Mouse (Mus musculus): Measurements from ENCODE around the gene Fkbp10. TPM values are rescaled to one million over a fixed set of nuclear protein-coding genes. Genes with fewer than 3 reads are reported as not detected.
A peak's percentile ranks its signal among the peaks of the same experiment; 100 is the strongest.

Fkbp10 gene
- polyA plus RNA-seq, 1 experiment from 2014 or later = 67.0 TPM

DNA sequence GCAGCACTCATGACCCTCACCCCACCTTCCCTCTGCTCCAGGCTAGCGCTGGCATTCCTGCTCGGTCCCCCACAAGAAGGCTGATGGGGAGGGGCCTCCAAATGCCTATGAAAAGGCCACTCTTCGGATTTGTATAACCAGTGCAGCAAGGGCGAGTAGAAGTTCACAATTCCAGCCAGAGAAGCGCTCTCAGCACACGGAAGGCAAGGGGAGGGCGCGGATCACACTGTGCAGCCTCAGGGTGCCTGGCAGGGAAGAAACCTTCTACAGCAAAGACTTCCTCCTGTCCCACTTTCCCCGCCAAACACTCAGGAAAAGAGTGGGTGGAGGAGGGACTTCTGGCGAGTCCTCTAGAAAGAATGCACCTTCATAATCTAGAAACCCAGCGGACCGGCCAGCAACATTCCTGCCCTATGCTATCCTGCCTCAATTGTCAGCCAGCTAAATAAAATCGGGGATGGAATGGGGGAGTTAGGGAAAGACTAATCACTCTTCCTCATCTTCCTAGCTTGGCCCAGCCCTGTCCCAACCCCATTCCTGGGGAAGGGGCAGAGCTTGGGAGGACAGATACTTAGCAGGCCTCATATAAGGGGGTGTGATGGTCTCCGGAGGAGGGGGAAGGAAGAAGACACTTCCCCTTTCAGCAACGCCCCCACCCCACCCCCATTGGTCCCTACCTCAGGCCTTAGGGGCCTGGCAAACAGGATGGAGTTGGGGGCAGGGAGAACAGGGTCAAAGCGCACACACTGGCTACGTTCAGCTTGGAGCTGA, 19.5 kb upstream of the Fkbp10 start:
- WGBS = 30% methylated on average over 17 of the region's 17 CpGs
- peak; percentile 48 for DNase-seq (ENCODE audit: low spot score)

DNA sequence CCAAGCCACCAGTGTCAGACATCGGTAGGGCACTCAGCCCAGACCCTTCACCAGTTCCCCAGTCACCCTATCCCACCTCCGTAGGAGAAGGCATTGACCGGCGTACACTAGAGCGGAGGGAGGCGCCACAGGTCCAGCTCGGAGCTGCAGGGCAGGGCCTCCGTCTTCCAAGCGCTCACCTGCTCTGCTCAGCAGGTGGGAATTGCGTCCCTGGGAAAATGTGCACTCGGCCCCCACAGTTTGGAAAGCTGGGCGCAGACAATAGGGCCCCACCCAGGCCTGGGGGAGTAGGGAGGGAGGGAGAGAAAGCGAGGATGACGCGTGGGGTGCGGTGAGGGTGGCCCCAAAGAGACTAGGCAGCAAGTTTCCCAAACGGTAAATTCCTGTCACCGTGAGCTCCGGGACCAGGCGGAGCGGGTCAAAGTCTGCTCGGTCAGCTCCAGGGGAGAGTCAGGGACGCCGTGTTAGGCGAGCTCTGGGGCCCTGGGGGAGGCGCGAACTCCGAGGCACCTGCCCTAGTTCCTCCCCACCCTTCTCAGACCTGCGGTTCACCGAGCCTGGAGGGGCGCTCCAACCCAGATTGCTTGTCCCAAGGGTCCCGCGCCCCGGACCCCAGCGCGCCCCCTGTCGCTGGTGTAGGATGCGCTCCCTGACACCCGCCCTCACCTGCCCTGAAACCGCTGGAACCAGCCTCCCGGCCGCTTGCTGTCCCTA, 18.5 kb upstream of the Fkbp10 start:
- Histone ChIP-seq H3K27ac (replicated peaks) (peak overlapping the region; percentile 86), H3K9me3 (no peaks in the 10 kb centered on the region), H3K36me3 (replicated peaks) (0 out of 2 replicates have a peak, but pooled peaks cover 4% of the 10 kb centered on the region), H3K4me1 (peaks cover 47% of the 10 kb centered on the region), H3K4me3 (peak overlapping the region; percentile 69), H3K27me3 (replicated peaks; ENCODE audit: low read depth, poor library complexity, severe bottlenecking) (peaks cover 29% of the 10 kb centered on the region)
- WGBS = 3% methylated on average over 42 of the region's 42 CpGs
- peak; percentile 49 for DNase-seq (ENCODE audit: low spot score)

More for the DNA sequence above, 19.5 kb upstream of the Fkbp10 start:
- H3K27ac ChIP-seq (replicated peaks) = peak overlapping the region; percentile 86; the same call in 1 of the 2 replicates
- peaks cover 29% of the 10 kb centered on the region for H3K27me3 ChIP-seq (replicated peaks; ENCODE audit: low read depth, poor library complexity, severe bottlenecking)
- peak overlapping the region; percentile 69 for H3K4me3 ChIP-seq
- H3K4me1 ChIP-seq = peaks cover 49% of the 10 kb centered on the region
- H3K9me3 ChIP-seq = no peaks in the 10 kb centered on the region
- 0 out of 2 replicates have a peak, but pooled peaks cover 4% of the 10 kb centered on the region for H3K36me3 ChIP-seq (replicated peaks)

DNA sequence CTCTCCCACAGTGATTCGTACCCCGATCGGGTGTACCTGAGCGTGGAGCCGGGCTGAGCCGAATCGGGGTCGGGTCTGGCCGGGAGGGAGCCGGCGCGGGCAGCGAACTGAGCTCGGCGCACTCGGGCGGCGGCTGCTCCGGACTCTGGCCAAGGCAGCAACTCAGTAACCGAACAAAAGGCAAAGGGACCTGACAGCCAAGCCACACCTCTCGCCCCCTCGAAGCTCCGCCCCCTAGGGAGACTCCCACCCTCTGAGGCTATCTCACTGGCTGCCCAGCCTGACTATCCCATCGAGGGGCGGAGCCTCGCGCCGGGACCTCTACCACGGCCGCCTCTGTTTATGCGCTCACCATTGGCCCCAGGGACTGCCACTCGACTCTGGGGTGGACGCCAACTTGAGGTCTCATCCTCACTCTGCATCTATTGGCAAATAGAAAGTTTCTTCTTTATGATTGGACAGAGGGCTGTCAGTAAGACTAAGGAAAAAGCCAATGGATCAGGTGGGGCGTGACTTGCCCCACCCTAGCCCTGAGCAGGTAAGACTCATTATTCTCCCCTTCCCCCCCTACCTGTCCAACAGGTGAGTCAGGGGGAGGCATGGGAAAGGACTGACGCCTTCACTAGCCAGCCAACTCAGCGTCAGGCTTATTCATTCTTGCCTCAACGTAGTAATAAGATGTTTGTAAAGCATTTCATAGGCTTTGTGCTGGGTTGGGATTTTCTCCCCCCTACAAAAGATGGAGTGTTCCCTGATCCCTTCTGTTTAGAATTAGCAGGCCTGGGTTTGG, 17.7 kb upstream of the Fkbp10 start, which contains the start of gene Jup:
Jup (minus strand) TSS at position 164 of the 790 bp plus-strand sequence.
- DNase-seq (ENCODE audit: low spot score) = peak; percentile 99
- Histone ChIP-seq H3K27ac (replicated peaks) (peak within 1 kb of the TSS; percentile 86), H3K4me1 (peaks cover 55% of the 10 kb centered on the region)

DNA sequence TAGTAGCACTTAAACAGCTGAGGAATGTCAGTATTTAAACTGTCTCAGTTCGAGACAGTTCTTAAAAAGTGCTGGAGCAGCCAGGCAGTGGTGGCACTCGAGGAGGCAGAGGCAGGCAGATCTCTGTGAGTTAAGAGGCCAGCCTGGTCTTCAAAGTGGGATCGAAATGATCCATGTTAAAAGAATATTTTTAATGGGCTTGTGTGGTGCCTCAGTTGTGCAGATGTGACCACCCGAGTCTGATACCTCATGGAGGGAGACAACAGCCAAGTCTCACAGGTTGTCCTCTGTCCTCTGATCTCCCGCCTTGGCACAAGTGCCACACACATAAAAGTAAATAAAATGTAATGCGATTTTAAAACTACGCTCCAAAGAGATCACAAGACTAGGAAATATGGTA, 17.0 kb upstream of the Fkbp10 start:
- no peak overlapping the region for H3K4me3 ChIP-seq
- no peak for DNase-seq (ENCODE audit: low spot score)
- peaks cover 53% of the 10 kb centered on the region for H3K4me1 ChIP-seq
- H3K27ac ChIP-seq (replicated peaks) = no peak overlapping the region
- 95% methylated on average over 7 of the region's 7 CpGs for WGBS
- no peaks in the 10 kb centered on the region for H3K9me3 ChIP-seq
- H3K27me3 ChIP-seq (replicated peaks; ENCODE audit: low read depth, poor library complexity, severe bottlenecking) = peaks cover 28% of the 10 kb centered on the region
- H3K36me3 ChIP-seq (replicated peaks) = no peaks in the 10 kb centered on the region

More for the DNA sequence above, 17.7 kb upstream of the Fkbp10 start, which contains the start of gene Jup:
- no peaks in the 10 kb centered on the region for H3K9me3 ChIP-seq
- H3K27me3 ChIP-seq (replicated peaks; ENCODE audit: low read depth, poor library complexity, severe bottlenecking) = peaks cover 29% of the 10 kb centered on the region
- no peaks in the 10 kb centered on the region for H3K36me3 ChIP-seq (replicated peaks)
- peak within 1 kb of the TSS; percentile 69 for H3K4me3 ChIP-seq
- 1% methylated on average over 37 of the region's 37 CpGs for WGBS

DNA sequence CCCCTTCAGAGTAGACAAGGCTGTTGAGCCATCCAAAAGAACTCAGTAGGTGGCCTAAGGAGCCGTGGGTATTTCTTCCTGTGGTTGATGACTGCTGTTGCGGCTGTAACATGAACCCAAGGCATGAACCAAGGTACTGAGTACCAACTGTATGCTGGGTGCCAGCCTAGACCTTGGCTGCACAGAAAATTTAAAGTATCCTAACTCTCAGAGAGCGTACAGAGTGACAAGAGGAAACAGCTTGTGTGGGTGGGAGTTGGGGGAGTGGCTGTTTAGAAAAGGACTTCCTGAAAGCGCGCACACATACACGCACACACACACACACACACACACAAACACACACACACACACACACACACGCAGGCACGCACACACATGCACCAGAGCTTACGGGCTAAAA, 16.2 kb upstream of the Fkbp10 start:
- H3K4me1 ChIP-seq = peaks cover 49% of the 10 kb centered on the region
- 83% methylated on average over 9 of the region's 9 CpGs for WGBS
- H3K4me3 ChIP-seq = no peak overlapping the region
- DNase-seq (ENCODE audit: low spot score) = no peak
- no peaks in the 10 kb centered on the region for H3K36me3 ChIP-seq (replicated peaks)
- H3K27ac ChIP-seq (replicated peaks) = no peak overlapping the region
- H3K9me3 ChIP-seq = no peaks in the 10 kb centered on the region
- H3K27me3 ChIP-seq (replicated peaks; ENCODE audit: low read depth, poor library complexity, severe bottlenecking) = peaks cover 26% of the 10 kb centered on the region

DNA sequence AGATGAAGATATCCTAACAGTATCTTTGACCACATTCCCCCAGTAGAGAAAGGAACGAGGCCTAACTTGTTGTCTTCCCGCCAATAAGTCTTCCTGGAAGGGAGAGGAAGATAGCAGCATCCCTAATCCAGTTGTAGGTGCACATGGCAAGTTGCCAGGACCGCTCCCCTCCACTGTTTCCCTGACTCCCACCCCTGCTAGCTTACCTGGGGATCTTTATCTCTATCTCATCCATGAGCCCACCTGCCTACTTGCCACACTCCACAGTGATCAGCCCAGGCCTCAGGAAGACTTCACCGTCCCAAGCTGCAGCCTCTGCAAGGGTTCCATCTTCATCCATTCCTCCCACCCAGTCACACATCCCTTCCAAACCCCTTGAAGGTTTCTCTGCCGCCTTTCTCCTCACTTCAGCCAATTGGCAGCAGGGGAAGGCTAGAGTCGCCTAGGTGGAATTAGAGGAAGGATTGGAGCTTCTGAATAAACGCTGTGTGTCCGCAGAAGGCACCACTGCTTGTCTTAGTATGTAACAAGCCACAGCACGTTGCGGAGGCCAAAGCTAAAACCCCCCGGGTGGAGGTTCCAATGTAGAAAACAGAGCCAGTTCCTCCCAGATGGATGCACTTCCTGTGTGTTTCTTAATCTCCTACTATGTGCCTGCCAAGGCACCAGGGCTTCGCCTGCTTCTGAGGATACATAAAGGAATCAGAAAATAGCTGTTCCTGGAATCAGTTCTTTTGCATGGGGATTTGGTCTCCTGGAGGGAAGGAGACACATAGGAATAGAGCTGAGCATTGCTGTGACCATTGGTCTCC, 15.6 kb upstream of the Fkbp10 start:
- 81% methylated on average over 12 of the region's 12 CpGs for WGBS
- Histone ChIP-seq H3K27ac (replicated peaks) (no peak overlapping the region; the same call in 1 of the 2 replicates), H3K9me3 (no peaks in the 10 kb centered on the region), H3K4me3 (no peak overlapping the region), H3K36me3 (replicated peaks) (no peaks in the 10 kb centered on the region), H3K4me1 (peaks cover 46% of the 10 kb centered on the region), H3K27me3 (replicated peaks; ENCODE audit: low read depth, poor library complexity, severe bottlenecking) (peaks cover 24% of the 10 kb centered on the region)
- DNase-seq (ENCODE audit: low spot score) = no peak

DNA sequence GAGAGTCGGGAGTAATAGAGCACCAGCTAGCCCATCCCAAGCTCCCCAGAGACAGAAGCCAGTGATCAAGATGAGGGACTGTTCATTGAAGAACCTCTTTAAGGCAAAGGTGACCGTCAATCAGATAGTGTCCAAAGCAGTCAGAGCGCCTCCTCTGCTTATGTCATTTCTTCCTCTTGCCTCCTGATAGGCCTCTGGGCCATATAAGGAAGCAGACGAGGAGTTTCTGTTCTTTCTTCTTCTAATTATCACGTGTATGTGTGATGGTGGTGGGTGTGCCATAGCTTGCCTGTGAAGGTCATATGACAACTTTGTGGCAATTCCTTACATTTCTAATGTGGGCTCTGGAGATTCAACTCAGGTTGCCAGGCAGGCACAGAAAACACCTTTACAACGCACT, 14.7 kb upstream of the Fkbp10 start:
- DNase-seq (ENCODE audit: low spot score) = no peak
- Histone ChIP-seq H3K9me3 (no peaks in the 10 kb centered on the region), H3K36me3 (replicated peaks) (no peaks in the 10 kb centered on the region), H3K27me3 (replicated peaks; ENCODE audit: low read depth, poor library complexity, severe bottlenecking) (peaks cover 14% of the 10 kb centered on the region), H3K4me3 (no peak overlapping the region), H3K4me1 (peaks cover 37% of the 10 kb centered on the region), H3K27ac (replicated peaks) (no peak overlapping the region)
- WGBS = 81% methylated on average over 6 of the region's 6 CpGs

DNA sequence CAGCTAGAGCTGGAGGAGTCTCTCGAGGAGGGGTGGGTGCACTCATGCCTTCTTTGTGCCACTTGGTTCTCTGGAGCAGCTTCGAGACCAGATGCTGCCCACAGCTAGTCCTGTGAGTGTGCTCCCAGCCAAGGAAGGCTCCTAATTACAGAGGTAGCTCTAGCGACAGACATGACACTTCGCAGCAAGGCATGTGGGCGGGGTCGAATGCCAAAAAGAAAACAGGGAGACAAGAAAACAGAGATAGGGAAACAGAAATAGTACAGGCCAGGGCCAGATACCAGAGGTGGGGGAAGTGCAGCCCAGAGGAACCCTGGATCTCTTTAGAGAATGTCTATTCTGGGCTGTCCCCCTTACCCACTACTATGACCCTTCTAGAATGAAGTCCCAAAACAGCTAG, 13.3 kb upstream of the Fkbp10 start:
- WGBS = 43% methylated on average over 6 of the region's 6 CpGs

DNA sequence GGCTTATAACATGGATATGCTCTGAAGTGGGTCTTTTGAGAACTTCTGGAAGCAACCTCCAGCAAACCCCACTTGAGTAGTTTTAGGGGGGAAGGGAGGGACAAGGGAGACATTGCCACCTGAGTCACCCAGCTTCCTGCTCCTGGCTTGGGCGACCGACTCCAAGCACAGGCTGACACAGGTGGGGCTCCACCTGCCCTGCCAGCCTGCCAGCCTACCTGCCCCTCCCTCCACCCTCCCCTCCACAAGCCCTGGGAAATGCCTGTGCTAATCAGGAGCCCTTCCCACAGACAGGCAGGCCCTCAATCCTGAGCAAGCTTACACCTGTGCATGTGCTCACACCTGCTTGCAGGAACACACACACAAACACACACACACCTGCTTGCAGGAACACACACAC, 12.8 kb upstream of the Fkbp10 start:
- no peak for DNase-seq (ENCODE audit: low spot score)
- no peaks in the 10 kb centered on the region for H3K9me3 ChIP-seq
- 66% methylated on average over 2 of the region's 2 CpGs for WGBS
- H3K27ac ChIP-seq (replicated peaks) = 0 out of 2 replicates have a peak overlapping the region, but pooled peaks have one; percentile 32
- H3K4me1 ChIP-seq = peaks cover 27% of the 10 kb centered on the region
- no peaks in the 10 kb centered on the region; the same call in 1 of the 2 replicates for H3K27me3 ChIP-seq (replicated peaks; ENCODE audit: low read depth, poor library complexity, severe bottlenecking)
- no peak overlapping the region for H3K4me3 ChIP-seq
- H3K36me3 ChIP-seq (replicated peaks) = peaks cover 4% of the 10 kb centered on the region; the same call in 1 of the 2 replicates

More for the DNA sequence above, 13.3 kb upstream of the Fkbp10 start:
- Histone ChIP-seq H3K27ac (replicated peaks) (peak overlapping the region; percentile 32; the same call in 1 of the 2 replicates), H3K36me3 (replicated peaks) (peaks cover 3% of the 10 kb centered on the region; the same call in 1 of the 2 replicates), H3K4me1 (peaks cover 31% of the 10 kb centered on the region), H3K27me3 (replicated peaks; ENCODE audit: low read depth, poor library complexity, severe bottlenecking) (peaks cover under 1% of the 10 kb centered on the region), H3K4me3 (no peak overlapping the region), H3K9me3 (no peaks in the 10 kb centered on the region)
- DNase-seq (ENCODE audit: low spot score) = no peak

DNA sequence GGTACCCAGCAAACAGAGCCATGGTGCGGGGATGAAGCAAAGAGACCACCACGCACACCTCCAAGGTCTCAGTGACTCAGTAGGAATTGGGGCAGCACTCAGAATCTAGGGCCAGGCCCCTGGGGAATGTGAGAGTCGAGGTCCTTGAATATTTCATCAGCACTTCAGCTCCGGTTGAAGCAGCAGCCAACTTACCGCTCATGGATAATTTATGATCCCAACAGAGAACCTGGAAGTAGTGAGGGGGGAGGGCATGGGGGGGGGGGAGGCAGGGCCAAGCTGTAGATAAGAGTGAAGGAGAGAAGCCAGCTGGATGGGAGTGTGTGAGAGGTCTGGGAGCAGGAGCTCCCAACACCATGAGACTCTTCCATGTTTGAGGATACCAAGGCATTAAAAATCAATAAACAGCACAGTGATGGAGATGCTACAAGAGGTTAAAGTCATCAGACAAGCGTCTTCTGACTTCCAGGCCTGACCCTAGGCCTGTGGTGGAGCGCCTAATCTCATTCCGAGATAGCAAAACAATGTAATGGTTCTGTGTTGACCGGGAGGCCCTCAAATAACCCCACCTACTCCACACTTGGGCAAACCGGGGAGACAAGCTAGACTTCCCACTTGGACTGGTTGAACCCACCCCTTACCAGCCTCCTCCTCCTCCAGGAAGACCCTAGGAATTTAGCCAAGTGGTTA, 11.9 kb upstream of the Fkbp10 start:
- Histone ChIP-seq H3K36me3 (replicated peaks) (peaks cover 9% of the 10 kb centered on the region), H3K9me3 (no peaks in the 10 kb centered on the region), H3K4me3 (no peak overlapping the region), H3K27me3 (replicated peaks; ENCODE audit: low read depth, poor library complexity, severe bottlenecking) (no peaks in the 10 kb centered on the region; the same call in 1 of the 2 replicates), H3K4me1 (peaks cover 32% of the 10 kb centered on the region), H3K27ac (replicated peaks) (no peak overlapping the region)
- no peak for DNase-seq (ENCODE audit: low spot score)
- 87% methylated on average over 10 of the region's 10 CpGs for WGBS

DNA sequence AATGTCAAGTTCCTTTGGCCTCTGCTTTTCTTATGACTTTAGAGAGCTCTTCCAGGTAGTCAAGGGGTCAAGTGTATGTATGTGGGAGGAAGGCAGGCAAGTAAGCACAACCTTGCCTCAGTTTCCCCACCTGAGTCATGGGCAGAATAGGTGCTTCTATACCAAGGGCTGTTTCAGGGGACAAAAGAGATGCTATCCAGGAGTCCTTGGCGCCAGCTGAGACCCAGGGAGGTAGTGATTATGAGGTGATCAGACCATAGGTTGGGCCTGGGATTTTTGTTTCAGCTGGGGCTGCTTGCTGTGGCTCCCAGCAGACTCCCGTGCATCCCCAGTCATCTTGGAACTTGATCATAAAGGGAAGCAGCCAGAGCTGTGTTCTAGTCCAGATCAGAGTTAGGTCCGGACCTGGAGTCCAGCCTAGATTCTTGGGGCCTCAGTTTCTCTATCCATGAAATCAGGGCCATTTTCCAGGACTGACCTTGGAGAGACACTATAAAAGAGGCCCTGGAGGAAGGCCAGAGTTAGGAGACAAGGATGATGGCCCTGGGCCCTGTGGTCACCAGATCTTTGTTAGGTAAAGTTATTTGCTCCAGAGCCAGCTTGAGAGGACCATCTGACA, 10.9 kb upstream of the Fkbp10 start:
- no peak for DNase-seq (ENCODE audit: low spot score)
- no peaks in the 10 kb centered on the region; the same call in 1 of the 2 replicates for H3K27me3 ChIP-seq (replicated peaks; ENCODE audit: low read depth, poor library complexity, severe bottlenecking)
- H3K27ac ChIP-seq (replicated peaks) = no peak overlapping the region
- H3K4me3 ChIP-seq = no peak overlapping the region
- peaks cover 32% of the 10 kb centered on the region for H3K4me1 ChIP-seq
- WGBS = 88% methylated on average over 3 of the region's 3 CpGs
- no peaks in the 10 kb centered on the region for H3K9me3 ChIP-seq
- peaks cover 19% of the 10 kb centered on the region for H3K36me3 ChIP-seq (replicated peaks)
